9 mouse cellular contexts compared by ENCODE assay signal in genomic region chr1:43360741-43361140, GRCm38 (mm10).
A peak's percentile ranks its signal among the peaks of the same experiment; 100 is the strongest.
DNase-seq lines count a peak whose midpoint lies in the region; ATAC-seq and TF ChIP-seq lines count a peak whose summit lies in the region.
"Had no signal": no experiment of that assay in that cellular context is flagged by ENCODE, and none has a peak within 500 bp of the region (broad histone marks: within the 10 kb centered on the region; RNA-seq: fewer than 3 reads in every experiment).

No protein-coding gene starts in this region.

- no peak for TF ChIP-seq CTCF in forebrain, postnatal 0 days (IDR thresholded peaks at IDR 0.05; ENCODE audit: low read depth)

- H3K27me3 ChIP-seq in forebrain, embryonic 10.5 days (ENCODE audit: poor library complexity, severe bottlenecking), result peaks cover 14% of the 10 kb centered on the region; the same call in 1 of the 2 replicates
- H3K27me3 ChIP-seq in forebrain, postnatal 0 days (ENCODE audit: insufficient read depth, low read length), result no peaks in the 10 kb centered on the region
- no peaks in the 10 kb centered on the region for H3K27me3 ChIP-seq in limb, embryonic 13.5 days
- no peaks in the 10 kb centered on the region for H3K27me3 ChIP-seq in myocyte (ENCODE audit: control insufficient read depth, insufficient read depth, insufficient read length)
- no peaks in the 10 kb centered on the region for H3K27me3 ChIP-seq in forebrain, embryonic 13.5 days

- TF ChIP-seq POLR2A in myocyte (IDR thresholded peaks at IDR 0.05; ENCODE audit: insufficient read length, low read depth), result no peak

- H3K4me3 ChIP-seq in forebrain, embryonic 10.5 days, result no peak overlapping the region
- no peak overlapping the region for H3K4me3 ChIP-seq in forebrain, postnatal 0 days (ENCODE audit: low read depth, low read length)
- no peak overlapping the region for H3K4me3 ChIP-seq in limb, embryonic 13.5 days
- no peak overlapping the region for H3K4me3 ChIP-seq in myocyte
- H3K4me3 ChIP-seq in forebrain, embryonic 13.5 days, result no peak overlapping the region

- H3ac ChIP-seq in myocyte (ENCODE audit: control insufficient read depth, insufficient read length), result no peak overlapping the region

- H3K36me3 ChIP-seq in forebrain, embryonic 10.5 days (replicated peaks), result no peaks in the 10 kb centered on the region
- H3K36me3 ChIP-seq in forebrain, postnatal 0 days (ENCODE audit: insufficient read depth), result no peaks in the 10 kb centered on the region
- no peaks in the 10 kb centered on the region for H3K36me3 ChIP-seq in limb, embryonic 13.5 days
- no peaks in the 10 kb centered on the region for H3K36me3 ChIP-seq in myocyte (ENCODE audit: control insufficient read depth, insufficient read depth)
- no peaks in the 10 kb centered on the region for H3K36me3 ChIP-seq in forebrain, embryonic 13.5 days (ENCODE audit: poor library complexity, severe bottlenecking)

- DNase-seq in forebrain, embryonic 10.5 days (ENCODE audit: extremely low spot score, low spot score), result no peak
- no peak for DNase-seq in forebrain, postnatal 0 days
- peak; percentile 24 for DNase-seq in brain, adult 2 months (ENCODE audit: low read depth, low spot score)
- DNase-seq in urinary bladder, postnatal 10 days (ENCODE audit: low spot score), result no peak
- no peak for DNase-seq in gastrocnemius, postnatal 4 days (ENCODE audit: low spot score in 2 of 2)
- DNase-seq: gastrocnemius, postnatal 36 days had no signal

- H3K79me2 ChIP-seq in myocyte (ENCODE audit: control insufficient read depth, insufficient read depth), result no peaks in the 10 kb centered on the region

- ATAC-seq in forebrain, postnatal 0 days, result no peak
- ATAC-seq in limb, embryonic 13.5 days (ENCODE audit: low FRiP score, low read depth), result no peak
- ATAC-seq in forebrain, embryonic 13.5 days, result no peak

- no peak overlapping the region for H3K4me2 ChIP-seq in forebrain, postnatal 0 days (ENCODE audit: low read depth)
- no peak overlapping the region for H3K4me2 ChIP-seq in limb, embryonic 13.5 days (replicated peaks)
- peak overlapping the region; percentile 35 for H3K4me2 ChIP-seq in myocyte (ENCODE audit: low read depth)
- H3K4me2 ChIP-seq in forebrain, embryonic 13.5 days, result no peak overlapping the region

- H3K27ac ChIP-seq in forebrain, embryonic 10.5 days, result peak overlapping the region; percentile 22; the same call in 1 of the 2 replicates
- H3K27ac ChIP-seq in forebrain, postnatal 0 days (ENCODE audit: low read depth, low read length), result no peak overlapping the region
- 0 out of 2 replicates have a peak overlapping the region, but pooled peaks have one; percentile 12 for H3K27ac ChIP-seq in limb, embryonic 13.5 days
- H3K27ac ChIP-seq in forebrain, embryonic 13.5 days, result no peak overlapping the region

- WGBS in forebrain, embryonic 10.5 days, result 12% methylated on average over 4 of the region's 4 CpGs
- WGBS in forebrain, postnatal 0 days, result 30% methylated on average over 4 of the region's 4 CpGs
- WGBS in limb, embryonic 13.5 days, result 26% methylated on average over 4 of the region's 4 CpGs
- 12% methylated on average over 4 of the region's 4 CpGs for WGBS in forebrain, embryonic 13.5 days

- H3K9ac ChIP-seq in forebrain, postnatal 0 days, result no peak overlapping the region
- H3K9ac ChIP-seq in limb, embryonic 13.5 days, result no peak overlapping the region
- H3K9ac ChIP-seq in forebrain, embryonic 13.5 days, result no peak overlapping the region

- H3K9me3 ChIP-seq in forebrain, embryonic 10.5 days, result no peaks in the 10 kb centered on the region
- H3K9me3 ChIP-seq in forebrain, postnatal 0 days (ENCODE audit: low read length), result no peaks in the 10 kb centered on the region
- no peaks in the 10 kb centered on the region for H3K9me3 ChIP-seq in limb, embryonic 13.5 days
- no peaks in the 10 kb centered on the region for H3K9me3 ChIP-seq in forebrain, embryonic 13.5 days (replicated peaks)

- H3K4me1 ChIP-seq in forebrain, embryonic 10.5 days, result peaks cover 27% of the 10 kb centered on the region
- no peaks in the 10 kb centered on the region for H3K4me1 ChIP-seq in forebrain, postnatal 0 days (ENCODE audit: insufficient read depth)
- H3K4me1 ChIP-seq in limb, embryonic 13.5 days, result peaks cover 26% of the 10 kb centered on the region
- peaks cover 15% of the 10 kb centered on the region for H3K4me1 ChIP-seq in forebrain, embryonic 13.5 days

TF ChIP-seq in myocyte, 11 proteins besides CTCF, POLR2A, EP300 and RAD21:
- TF ChIP-seq MAX (IDR thresholded peaks at IDR 0.05; ENCODE audit: low read depth) (no peak), E2F4 (IDR thresholded peaks at IDR 0.05; ENCODE audit: insufficient read depth) (no peak), TCF12 (IDR thresholded peaks at IDR 0.05; ENCODE audit: insufficient read depth, poor library complexity, severe bottlenecking) (no peak), REST (IDR thresholded peaks at IDR 0.05; ENCODE audit: insufficient read depth, insufficient read length) (no peak), POLR2AphosphoS2 (IDR thresholded peaks at IDR 0.05; ENCODE audit: insufficient read length, low read depth) (no peak), USF1 (IDR thresholded peaks at IDR 0.05; ENCODE audit: low read depth) (no peak), MYOG (IDR thresholded peaks at IDR 0.05; ENCODE audit: control insufficient read depth in 1 of 3, insufficient read depth in 1 of 3, insufficient read length in 2 of 3, low read depth in 2 of 3) (no peak), SRF (IDR thresholded peaks at IDR 0.05; ENCODE audit: control insufficient read depth, insufficient read length, low read depth) (no peak), CEBPB (IDR thresholded peaks at IDR 0.05; ENCODE audit: insufficient read depth, poor library complexity, severe bottlenecking) (no peak), TCF3 (IDR thresholded peaks at IDR 0.05; ENCODE audit: insufficient read length, low read depth) (no peak), MYOD1 (IDR thresholded peaks at IDR 0.05; ENCODE audit: control insufficient read depth in 1 of 3, insufficient read length in 2 of 3, low read depth in 2 of 3) (no peak)

Comparison
In these comparisons a context has a peak if more than half of its experiments do, and no peak if none do; other contexts are left out.
1. H3K27ac ChIP-seq: peak in forebrain, embryonic 10.5 days (single experiment) and limb, embryonic 13.5 days (single experiment); none in forebrain, postnatal 0 days (single experiment) and forebrain, embryonic 13.5 days (single experiment).